Mouse (Mus musculus): ENCODE data around the gene Crb3.

The Crb3 gene

DNA sequence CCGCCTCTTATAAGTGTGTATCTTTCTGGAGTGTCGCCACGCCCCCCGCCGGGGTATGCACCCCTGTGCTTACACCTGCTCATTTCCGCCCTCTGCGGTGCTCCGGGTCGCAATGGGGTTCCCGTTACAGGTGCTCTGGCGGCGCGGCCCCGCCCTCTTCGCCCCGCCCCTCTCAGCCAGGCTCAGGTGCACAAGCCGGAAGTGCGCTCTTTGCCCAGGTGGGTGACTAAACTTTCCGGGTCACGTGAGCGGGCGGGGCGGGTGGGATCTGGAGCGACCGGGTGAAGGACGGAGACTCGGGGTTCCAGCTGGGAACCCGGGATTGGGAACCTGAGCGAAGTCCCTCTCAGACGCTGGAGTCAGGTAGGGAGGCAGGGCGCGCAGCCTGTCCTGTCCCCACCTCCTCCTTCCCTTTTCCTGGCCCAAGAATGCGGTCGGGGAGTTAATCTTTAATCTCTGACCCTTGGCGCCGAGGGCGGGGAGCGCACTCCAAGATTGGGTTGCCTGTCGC is 3.2 kb downstream of the Crb3 start:
- peak; percentile 74 for DNase-seq (ENCODE audit: low read depth, low spot score)

GRCm38 (mm10) chr17:57062548-57062947 is 3.6 kb downstream of the Crb3 start:
- DNase-seq (ENCODE audit: low read depth, low spot score) = peak; percentile 28

DNA sequence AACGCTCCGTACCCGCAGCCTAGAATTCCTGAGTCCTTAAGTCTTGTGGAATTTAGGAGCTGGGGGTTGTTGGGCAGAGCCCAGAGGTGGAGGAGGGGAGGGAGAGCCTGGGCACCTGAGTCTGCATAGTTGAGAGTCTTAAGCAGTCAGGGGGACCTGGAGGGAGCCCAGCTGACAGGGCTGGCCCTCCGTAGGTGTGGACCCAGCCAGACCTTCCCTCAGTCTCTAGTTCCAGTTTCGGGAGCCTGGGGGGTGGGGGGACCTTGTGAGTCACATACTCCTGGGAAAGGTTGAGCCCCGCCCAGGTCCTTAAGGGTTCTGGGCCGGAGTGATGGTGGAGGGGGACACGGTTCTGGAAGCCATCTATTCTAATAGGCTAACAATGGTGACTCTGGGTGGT is 4.1 kb downstream of the Crb3 start:
- DNase-seq (ENCODE audit: low read depth, low spot score) = no peak

DNA sequence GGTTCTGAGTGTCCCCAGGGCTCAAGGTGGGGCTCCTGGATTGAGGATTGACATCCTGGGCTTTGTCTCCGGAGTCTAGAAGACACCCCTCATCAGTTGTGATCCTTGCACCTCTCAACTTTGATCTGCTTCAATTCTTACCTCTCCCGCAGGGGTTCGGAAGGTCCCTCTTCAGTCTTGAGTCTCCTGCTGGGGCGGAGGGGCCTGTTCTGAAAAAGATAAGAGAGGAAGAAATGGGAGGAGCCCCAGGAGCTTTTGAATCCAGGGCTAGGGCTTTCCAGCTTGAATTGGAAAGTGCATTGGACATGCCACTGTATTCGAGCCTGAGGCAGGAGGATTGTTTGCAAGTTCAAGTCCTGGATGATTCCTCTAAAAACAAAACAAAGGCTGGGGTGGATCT is 8.0 kb downstream of the Crb3 start:
- no peak for DNase-seq (ENCODE audit: low read depth, low spot score)

GRCm38 (mm10) chr17:57070272-57070671 is 11.4 kb downstream of the Crb3 start:
- no peak for DNase-seq (ENCODE audit: low read depth, low spot score)

DNA sequence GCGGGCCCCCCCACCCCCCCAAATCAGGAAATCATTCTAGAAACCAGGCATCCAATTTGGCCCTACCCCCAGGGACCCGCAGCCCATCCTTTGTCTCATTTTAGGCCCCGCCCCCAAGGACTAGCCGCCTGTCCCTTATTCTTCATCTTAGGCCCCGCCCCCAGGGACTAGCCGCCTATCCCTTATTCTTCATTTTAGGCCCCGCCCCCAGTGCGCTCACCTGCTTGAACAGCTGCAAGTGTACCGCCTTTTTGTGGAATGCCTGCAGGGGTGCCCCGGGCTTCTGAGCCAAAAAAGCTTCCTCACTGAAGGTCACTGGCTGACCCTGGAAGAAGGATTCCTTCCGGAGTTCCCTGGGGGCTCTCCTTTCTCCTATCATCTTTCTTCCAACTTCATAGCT is 11.8 kb downstream of the Crb3 start:
- DNase-seq (ENCODE audit: low read depth, low spot score) = peak; percentile 20

DNA sequence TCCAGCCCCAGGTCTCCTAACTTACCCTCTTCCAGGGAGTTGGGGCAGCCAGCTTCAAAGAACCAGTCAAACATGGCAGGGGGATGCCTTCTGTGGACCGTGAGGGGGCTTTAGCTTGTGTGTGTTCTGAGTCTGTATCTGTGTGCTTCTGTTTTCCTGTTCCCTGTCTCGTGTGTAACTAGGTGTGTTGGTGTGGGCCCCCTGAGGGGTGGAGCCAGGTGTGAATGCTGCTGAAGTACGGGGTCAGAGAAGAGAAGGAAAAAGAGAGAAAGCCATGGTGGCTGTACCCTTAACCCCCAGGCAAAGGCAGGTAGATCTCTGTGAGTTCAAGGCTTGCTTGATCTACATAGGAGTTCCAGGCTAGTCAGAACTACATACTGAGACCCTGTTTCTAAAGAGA is 18.0 kb downstream of the Crb3 start:
- DNase-seq (ENCODE audit: low read depth, low spot score) = no peak

- DNase-seq (ENCODE audit: low read depth, low spot score) = peak; percentile 86
Measured at GRCm38 (mm10) chr17:57078336-57078735, 19.4 kb downstream of the Crb3 start, which contains the start of gene Dennd1c. Gene Dennd1c, minus strand, starts transcription at chr17:57078514.

GRCm38 (mm10) chr17:57079919-57080318 is 21.0 kb downstream of the Crb3 start:
- DNase-seq (ENCODE audit: low read depth, low spot score) = no peak

- no peak for DNase-seq (ENCODE audit: low read depth, low spot score)
Measured at GRCm38 (mm10) chr17:57081234-57081842, 22.4 kb downstream of the Crb3 start.

DNA sequence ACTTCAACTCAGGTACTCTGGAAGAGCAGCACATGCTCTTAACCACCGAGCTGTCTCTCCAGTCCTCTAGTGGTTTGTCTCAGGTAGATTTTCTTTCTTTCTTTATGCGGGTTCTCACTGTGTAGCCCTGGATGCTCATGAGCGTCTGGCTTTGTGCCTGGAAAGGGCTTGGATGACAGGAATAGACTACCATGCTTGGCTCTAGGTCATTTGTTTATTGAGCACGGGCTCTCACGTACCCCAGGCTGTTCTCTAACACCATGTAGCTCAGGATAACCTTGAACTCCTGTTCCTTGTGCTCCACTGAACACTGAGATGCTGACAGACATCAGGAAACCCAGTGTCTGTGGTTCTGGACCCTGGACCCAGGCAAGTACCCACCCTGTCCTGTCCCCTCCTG is 23.6 kb downstream of the Crb3 start:
- DNase-seq (ENCODE audit: low read depth, low spot score) = no peak

- no peak for DNase-seq (ENCODE audit: low read depth, low spot score)
Measured at GRCm38 (mm10) chr17:57085970-57086757, 27.3 kb downstream of the Crb3 start.

DNA sequence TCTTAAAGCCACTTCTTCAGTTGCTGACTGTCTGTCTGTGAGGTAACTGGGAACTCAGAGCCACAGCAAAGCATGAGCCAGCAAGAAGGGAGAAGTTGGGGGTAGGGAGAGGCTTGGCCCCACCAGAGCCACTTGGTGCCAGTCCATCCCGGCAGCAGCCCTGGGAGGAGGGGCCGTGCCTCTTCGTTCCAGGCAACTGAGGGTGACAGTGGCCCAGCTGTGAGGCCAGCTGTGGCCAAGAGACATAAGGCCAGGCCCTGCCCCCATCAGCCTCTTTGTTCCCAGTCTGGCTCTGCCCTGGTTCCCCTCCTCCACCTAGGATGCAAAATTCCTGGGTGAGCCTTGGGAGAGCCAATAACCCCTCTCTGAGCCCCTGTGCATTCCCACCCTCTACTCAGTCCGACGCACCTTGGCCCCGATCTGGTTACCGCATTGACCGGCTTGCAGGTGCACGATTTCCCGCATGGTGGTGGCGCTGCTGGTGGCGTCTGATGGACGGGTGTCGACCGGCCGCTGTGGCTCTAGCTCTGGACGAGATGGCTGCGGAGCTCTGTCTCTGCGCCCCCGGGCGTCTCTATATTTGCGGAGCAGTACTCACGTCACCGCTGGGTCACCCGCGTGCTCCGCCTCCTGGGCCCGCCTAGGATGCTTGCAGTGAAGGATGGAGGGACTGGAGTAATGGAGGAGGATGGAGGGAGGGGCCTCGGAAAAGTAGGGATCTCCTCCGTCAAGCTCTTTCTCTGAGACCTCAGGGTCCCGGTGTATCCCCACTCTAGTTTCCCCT is 28.3 kb downstream of the Crb3 start, which contains the start of gene Tubb4a:
TSS of gene Tubb4a (minus strand) at position 734 of the 784 bp plus-strand sequence.
- no peak for DNase-seq (ENCODE audit: low read depth, low spot score)

GRCm38 (mm10) chr17:57094222-57094621 is 35.3 kb downstream of the Crb3 start:
- DNase-seq (ENCODE audit: low read depth, low spot score) = no peak

DNA sequence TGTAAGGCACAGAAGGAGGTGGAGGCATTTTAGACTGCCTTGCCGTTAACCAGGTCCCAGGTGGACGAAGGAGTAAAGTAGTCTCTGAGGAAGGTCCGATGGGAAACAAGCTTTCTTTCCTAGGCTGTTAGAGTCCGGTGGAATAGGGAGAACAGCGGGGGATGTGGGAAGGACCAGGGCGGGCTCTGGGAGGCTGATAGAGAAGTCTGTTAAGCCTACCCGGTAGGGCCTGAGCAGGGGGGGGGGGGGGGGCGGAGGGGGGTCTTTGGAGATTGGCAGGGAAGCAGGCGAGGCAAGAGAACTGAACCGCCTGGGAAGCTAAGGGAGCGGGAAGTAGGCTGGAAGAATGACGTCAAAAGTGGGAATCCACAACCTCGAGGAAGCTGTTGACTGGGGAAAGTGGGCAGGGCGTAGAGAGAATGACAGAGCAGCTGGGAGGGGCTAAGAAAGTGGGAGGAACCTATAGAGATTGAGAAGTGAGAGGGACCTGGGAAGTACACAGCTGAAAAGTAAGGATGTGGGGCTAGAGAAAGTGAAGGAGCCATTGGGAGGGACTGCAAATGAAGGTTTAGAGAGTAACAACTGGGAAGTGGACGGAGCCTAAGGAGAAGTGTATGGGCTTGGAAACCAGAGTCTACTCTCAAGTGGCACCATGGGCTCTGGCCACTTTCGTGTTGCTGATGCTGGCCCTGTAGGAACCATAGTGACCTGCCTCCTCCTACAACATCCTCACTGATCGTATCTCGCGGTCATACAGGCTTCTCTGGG is 37.1 kb downstream of the Crb3 start:
- DNase-seq (ENCODE audit: low read depth, low spot score) = peak; percentile 50

- DNase-seq (ENCODE audit: low read depth, low spot score) = peak; percentile 91
Measured at GRCm38 (mm10) chr17:57096623-57096920, 37.7 kb downstream of the Crb3 start.

- DNase-seq (ENCODE audit: low read depth, low spot score) = no peak
Measured at GRCm38 (mm10) chr17:57098321-57098720, 39.4 kb downstream of the Crb3 start.

DNA sequence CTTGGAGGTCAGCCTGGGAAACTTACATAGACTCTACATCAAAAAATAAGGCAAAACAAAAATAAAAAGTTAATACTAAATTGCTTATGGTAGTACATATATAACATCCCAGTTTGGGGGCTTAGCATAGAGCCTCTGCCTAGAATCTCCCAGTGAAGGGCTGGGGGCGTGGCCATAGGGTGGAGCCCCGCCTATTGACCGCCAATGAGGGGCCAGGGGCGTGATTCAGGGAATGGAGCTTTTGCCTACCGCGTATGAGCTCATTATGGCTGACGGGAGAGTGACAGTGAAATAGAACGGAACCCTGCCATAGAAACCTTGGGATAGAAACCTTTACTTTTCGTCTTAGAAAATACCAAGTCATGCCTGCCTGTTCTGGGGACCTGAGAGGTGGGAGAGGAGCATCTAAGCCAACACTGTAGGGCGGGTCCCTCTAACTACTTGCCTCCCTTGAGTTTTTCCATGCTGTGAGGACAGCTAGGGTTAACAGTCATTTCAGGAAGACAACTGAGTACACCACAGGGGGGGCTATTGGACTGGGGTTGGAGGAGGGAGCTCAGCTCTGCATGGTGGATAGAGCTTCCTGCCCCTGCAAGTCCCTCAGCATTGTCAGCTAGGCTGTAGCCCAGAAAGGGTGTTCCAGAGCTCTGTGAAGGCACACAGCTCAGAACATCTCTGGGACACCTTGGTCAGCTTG is 40.9 kb downstream of the Crb3 start:
- no peak for DNase-seq (ENCODE audit: low read depth, low spot score)

- no peak for DNase-seq (ENCODE audit: low read depth, low spot score)
Measured at GRCm38 (mm10) chr17:57102276-57102675, 43.4 kb downstream of the Crb3 start.

GRCm38 (mm10) chr17:57104496-57104895 is 45.6 kb downstream of the Crb3 start:
- DNase-seq (ENCODE audit: low read depth, low spot score) = no peak

Measured in CD4-positive, CD25-positive, alpha-beta regulatory T cell, adult 2 months (primary cell).